Mouse (Mus musculus) liver, adult (tissue): ENCODE measurements at regions not wholly inside any gene's neighbourhood (a gene's known extent, or its start where the extent isn't known, plus 50 kb on each side); places are given as distances from the start of the nearest gene placed in this dataset.

Experiments
- GATA4 ChIP-seq: IDR thresholded peaks from 2 replicates; pipeline ENCODE4 v1.6.1; 2014; ENCODE audit warnings: mild to moderate bottlenecking, low read length; ENCODE audit not compliant: insufficient replicate concordance

DNA sequence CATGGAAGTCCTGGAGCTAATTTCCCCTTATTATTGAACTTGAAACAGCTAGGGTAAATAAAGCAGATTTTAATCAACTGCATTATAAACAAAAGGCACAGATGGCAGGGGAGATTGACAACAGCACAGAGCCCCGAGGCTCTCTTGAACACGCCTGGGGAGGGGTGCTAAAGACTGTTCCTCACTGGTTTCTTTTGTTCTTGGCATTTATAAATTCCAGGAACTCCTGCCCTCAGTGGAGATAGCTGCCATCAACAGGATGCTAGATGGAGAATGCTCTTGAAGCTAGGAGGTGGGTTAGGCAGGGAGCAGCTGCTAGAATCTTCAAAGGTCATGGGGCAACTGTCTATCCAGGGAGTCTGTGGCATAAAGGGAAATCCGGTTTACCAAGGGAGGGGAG lies 102.2 kb upstream of the Kit start:
- no peak for TF ChIP-seq GATA4

DNA sequence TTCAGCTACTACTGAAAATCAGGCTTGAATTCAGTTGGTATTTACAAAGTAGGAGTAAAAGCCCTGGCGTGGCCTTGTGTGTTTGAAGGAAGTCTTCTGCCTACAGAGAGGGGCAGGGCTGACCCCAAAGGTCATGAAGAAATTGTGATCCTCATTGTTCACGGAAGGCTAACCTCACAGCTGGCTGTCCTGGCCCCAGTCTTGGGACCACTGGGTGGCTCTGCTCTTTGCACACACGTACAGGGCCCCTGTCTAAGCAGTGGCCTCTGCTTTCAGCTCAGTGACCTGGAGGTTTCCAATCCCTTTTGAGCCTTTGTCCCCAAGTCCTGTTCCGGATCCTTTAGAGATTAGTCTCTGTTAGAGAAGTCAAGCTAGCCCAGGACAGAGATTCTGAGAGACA lies 99.3 kb upstream of the Kit start:
- no peak for TF ChIP-seq GATA4

DNA sequence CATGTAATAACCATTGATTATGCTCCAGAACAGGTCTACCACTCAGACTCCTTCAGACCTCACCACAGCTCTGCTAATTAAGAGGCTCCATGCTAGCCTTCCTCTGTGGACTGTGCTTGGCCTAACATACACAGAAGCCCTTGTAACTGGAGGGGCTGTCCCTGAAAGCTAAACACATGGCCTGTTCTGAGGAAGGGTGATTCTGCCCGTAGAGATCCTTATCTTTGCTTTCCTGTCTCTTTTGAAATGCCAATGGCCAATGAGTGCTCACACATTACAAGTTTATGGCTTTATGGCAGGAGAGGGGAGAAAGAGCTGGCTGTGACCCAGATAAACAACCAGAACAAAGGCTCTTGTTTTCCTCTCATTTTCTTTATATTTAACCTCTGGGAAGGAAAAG lies 96.2 kb upstream of the Kit start:
- no peak for TF ChIP-seq GATA4

DNA sequence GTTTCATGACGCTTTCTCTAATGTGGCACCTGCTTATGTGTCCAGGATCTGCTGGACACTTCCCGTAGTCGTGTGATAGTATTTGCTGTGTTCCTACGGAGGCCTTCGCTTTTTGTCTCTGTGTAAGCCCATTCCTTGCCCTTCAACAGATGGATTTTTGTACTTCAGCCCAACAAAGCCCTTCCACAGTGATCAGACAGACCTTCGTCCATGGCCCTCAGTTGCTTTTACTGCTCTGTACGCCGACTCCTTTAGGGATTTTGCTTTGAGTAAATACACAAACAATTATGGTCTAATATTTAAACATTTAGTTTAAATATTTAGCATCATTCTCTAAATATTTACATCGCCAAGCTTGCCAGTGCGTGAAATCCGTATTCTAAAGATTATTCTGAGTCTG lies 95.6 kb upstream of the Kit start:
- TF ChIP-seq GATA4, result no peak

DNA sequence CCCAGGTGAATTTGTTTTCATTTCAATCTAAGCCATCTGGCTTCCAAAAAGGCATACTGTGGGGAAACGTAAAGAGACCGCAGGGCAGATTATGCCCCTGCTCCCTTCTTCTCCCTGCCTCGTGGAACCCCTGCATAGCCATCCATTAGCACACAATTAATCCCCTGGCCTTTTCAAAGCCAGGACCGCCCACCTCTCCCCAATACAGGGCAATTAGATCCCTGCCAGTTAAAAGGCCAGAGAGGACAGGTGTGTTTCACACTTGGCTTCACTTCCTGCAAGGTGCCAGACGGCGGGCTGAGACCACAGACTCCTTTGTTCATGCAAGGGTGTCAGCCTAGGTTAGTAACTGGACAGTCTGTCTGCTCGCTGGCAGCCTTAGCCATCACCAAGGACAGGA lies 93.1 kb upstream of the Kit start:
- TF ChIP-seq GATA4, result no peak

DNA sequence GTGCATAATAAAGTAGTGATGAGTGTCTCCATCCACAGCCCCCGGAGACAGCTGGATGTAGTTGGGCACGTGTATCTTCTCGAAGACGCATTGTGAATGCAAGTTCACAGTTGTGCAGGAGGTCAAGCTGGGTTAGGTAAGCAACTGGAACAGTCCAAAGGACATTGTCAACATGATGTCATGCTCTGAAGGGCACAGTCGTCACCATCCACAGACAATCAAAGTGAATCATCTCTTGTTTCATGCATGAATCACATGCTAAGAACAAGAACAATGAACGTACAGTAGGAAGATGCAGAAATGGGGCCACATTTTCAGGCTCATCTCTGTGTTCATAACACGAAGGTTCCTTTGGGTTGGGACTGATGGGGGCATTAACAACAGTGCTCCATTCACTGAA lies 90.4 kb upstream of the Kit start:
- TF ChIP-seq GATA4, result no peak

DNA sequence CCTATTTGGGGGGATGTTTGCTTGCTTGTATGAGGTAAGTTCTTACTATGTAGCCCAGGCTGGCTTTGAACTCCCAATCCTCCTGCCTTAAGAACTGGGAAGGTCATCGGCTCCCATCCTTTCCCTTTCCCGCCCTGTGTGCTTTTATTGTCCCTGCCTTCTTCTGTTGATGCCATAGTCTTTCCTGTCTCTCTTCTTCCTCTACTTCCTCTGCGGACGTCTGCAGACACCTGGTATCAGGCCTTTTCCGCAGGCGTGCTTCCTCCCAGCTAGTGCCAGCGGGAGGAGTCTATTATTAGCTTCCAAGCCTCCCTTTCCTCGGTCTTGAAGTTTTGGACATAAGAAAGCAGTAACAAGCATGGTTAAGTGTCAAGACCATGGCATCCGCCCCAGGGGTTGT lies 83.9 kb upstream of the Kit start:
- TF ChIP-seq GATA4, result peak; percentile 62; the same call in 1 of the 2 replicates

DNA sequence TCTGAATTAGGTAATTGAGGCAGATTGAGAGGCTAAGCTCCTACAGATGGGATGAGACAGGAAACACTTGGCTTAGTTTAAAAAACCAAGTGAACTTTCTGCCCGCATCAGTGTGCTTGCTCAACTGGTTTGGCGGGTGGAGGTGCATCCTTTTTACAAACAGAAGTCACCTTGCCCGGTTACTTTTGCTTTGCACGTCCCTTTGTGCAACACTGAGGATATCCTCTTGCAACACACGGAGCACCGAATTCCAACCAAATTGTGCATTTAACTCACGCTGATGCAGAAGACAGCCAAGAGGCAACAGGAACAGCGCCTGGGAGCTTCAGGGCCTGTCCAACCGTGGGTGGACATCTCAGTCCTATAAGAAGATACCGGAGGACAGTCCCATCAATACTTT lies 80.6 kb upstream of the Kit start:
- no peak for TF ChIP-seq GATA4

DNA sequence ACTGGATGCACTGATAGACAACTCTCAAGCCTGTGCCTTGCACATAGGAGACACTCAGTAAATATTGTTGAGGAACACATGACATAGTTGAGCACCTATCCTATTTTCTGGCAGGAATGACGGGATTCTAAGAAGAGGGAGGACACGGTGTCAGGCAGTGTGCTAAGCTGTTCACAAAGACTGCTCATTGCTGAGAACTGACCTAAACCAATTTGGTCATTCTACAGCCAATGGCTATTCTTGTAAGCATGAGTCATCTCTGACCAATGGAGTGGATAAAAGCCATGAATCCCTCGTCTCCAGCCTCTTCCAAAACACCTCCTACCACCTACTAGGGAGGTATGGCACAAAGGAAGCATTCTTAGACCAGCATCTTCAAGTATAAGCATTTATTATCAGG lies 75.7 kb upstream of the Kit start:
- no peak for TF ChIP-seq GATA4

DNA sequence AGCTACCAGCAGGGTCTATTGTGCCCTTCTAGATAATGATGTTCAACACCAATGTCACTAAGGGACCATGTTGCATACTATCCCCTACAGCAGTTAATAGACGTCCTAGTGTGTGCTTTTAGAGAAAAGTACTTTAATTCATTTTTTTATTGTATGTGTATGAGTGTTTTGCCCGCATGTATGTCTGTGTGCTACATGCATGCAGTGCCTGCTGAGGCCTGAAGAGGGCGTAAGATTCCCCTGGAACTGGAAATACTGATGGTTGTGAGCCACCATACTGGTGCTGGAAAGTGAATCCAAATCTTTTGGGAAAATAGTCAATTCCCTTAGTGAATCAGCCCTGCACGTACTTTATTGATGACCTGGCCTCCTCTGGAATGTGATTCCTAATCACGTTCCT lies 75.0 kb upstream of the Kit start:
- TF ChIP-seq GATA4, result no peak

DNA sequence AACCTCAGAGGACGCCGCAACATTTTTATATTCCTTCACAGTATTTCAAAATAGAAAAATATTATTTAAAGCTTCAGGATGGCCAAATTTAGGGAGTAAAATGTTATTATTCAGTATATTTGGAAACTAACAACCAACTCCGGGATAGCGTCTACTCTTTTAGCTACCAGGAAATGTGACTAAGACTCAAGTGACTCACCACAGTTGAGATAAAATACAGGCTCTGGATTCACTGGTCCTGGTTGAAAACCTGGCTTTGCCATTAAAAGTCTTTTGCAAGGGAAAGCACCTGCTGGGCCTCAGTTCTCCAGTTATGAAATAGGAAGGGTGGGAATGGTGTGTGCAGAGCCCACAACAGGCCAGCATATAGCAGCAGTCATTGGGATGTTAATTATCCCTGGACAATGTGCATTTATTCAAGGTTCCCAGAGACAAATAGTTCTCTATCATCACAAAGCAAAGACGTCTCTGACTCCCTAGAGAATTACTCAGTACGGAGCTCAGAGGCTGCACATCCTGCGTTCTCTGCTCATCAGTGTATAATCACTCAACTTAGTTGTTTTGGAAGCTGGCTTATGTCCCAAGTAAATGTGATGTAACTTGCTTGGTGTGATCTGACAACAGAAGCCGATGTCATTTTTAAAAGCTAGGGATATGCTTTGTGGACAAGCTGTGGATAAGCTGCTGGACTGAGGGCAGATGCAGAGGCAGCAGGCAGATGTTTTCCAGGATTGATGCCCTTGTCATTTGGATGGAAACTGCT lies 73.9 kb upstream of the Kit start:
- TF ChIP-seq GATA4, result no peak

DNA sequence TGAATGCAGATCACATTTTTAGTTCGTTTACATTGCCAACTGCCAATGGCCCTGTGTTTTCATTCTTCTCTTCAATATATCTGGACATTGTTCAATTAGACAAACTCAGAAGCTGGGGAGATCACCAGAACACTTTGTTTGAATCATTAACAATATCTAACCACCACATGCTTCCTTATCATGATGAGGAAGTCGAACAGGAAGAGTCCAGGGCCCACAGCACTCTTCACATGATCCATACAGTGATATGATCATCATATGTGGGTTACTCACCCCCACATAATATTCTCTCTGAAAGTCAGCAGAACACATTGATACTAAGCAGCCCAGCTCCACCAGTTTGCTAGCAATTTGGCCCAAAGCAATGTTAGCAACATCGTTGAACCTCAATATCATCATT lies 71.0 kb upstream of the Kit start:
- no peak for TF ChIP-seq GATA4

DNA sequence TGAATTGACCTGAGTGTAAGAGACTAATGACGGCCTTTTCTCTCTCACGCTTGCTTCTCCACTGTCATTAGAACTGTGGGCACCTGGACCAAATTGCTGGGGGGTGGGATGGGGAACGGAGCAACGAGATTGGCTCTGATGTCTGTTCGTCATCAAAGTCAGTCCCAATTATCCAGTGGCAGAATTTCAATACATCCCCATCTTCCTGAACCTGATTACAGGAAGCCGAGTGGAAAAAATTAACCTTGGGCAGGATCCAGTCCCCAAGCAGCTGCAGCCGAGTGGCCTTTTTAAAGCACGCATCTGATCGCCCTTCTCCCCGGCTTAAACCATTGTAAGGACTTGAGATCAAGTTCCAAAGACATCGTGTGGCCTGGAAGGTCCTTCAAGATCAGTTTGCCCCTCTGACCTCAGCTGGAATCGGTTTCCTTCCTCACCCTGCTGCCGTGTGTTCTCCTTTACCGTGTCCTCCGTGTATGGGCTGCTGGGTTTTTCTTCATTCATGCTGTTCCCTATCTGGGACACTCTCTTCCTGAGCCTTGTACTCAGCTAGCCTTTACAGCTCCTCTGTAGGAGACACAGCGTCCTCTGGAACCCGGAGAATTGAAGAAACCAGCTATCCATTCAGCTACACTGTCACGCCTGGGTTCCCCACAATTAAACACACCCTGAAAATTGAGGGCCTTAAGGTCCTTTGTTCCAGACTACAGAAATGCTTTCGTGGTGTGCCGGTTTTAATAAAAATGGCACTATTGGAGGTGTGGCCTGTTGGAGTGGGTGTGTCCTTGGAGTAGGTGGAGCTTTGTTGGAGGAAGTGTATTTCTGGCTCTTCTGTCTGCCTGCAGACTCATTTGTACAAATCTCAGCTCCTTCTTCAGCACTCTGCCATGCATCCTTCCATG lies 61.9 kb upstream of the Kit start:
- no peak for TF ChIP-seq GATA4

DNA sequence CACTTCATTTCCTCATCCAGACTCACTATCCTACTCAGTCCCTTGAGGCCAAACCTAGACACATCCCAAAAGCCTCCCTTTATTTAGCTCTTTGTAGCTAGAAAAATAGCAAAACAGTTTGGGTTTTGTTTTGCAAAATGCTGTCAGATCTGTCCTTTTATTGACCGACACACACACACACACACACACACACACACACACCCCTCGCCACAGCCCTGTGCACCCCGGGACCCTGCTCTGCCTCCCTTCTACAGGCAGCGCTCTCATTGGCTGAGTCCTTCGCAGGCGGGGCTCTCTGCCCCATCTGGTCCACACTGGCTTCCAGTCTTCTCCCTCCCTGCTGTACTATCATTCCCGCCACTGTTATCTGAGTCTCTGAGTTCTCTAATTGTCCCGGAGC lies 56.5 kb upstream of the Kit start:
- TF ChIP-seq GATA4, result no peak

DNA sequence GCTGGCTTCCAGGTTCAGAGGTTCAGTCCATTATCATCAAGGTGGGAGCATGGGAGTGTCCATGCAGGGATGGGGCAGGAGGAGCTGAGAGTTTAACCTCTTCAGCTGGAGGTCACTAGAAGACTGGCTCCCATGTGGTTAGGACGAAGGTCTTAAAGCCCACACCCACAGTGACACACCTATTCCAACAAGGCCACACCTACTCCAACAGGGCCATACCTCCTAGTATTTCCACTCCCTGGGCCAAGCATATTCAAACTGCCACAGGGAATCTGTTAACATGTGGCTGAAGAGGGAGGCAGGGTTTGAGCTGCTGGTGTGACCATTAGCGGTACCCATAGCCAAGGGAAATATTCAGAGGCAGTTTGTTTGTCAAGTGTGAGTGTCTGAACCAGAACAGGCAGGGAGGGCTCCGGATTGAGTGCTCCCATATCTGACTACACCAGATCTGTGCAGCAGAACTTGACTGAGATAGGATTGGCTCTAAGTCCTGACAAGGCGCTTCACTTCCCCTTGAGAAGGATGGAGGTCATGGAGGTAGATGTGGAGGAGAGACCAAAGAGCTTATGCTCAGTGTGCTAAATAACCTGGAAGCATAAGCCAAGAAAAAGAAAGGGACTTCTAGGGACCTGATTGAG lies 51.6 kb upstream of the Kit start:
- TF ChIP-seq GATA4, result no peak
